Mouse (Mus musculus): ENCODE results near the gene Pafah1b2.
A peak's percentile ranks its signal among the peaks of the same experiment; 100 is the strongest.

Gene Pafah1b2

GRCm38 (mm10) chr9:45980611-45981010, 31.9 kb downstream of the Pafah1b2 start:
- no peak for DNase-seq

GRCm38 (mm10) chr9:45979778-45980177, 32.7 kb downstream of the Pafah1b2 start:
- no peak for DNase-seq

- no peak for DNase-seq
These were observed 35.6 kb downstream of the Pafah1b2 start for GRCm38 (mm10) chr9:45976884-45977283.

- no peak for DNase-seq
These were observed 48.9 kb downstream of the Pafah1b2 start for GRCm38 (mm10) chr9:45963577-45963976.

- peak in 1 of 2 experiments; percentile 55 for DNase-seq
These were observed 50.6 kb downstream of the Pafah1b2 start for GRCm38 (mm10) chr9:45961855-45962254.

GRCm38 (mm10) chr9:45959661-45960060, 52.8 kb downstream of the Pafah1b2 start:
- DNase-seq: no peak

- DNase-seq: no peak
These were observed 53.6 kb downstream of the Pafah1b2 start for GRCm38 (mm10) chr9:45958851-45959250.

GRCm38 (mm10) chr9:45958023-45958670, 54.3 kb downstream of the Pafah1b2 start:
- no peak for DNase-seq

GRCm38 (mm10) chr9:45955107-45955963, 57.2 kb downstream of the Pafah1b2 start, which contains the start of gene Sidt2:
TSS of gene Sidt2 (minus strand) at chr9:45955258.
- peak; percentile 93 to 94 for DNase-seq

- peak; percentile 74 to 80 for DNase-seq
These were observed 58.0 kb downstream of the Pafah1b2 start for GRCm38 (mm10) chr9:45954294-45955106.

- peak; percentile 15 to 22 for DNase-seq
These were observed 58.8 kb downstream of the Pafah1b2 start for GRCm38 (mm10) chr9:45953511-45954293.

GRCm38 (mm10) chr9:45952890-45953289, 59.6 kb downstream of the Pafah1b2 start:
- DNase-seq: no peak

- DNase-seq: no peak
These were observed 60.4 kb downstream of the Pafah1b2 start for GRCm38 (mm10) chr9:45952057-45952456.

GRCm38 (mm10) chr9:45946872-45947183, 65.7 kb downstream of the Pafah1b2 start:
- DNase-seq: no peak

GRCm38 (mm10) chr9:45946182-45946871, 66.2 kb downstream of the Pafah1b2 start:
- no peak for DNase-seq

- peak; percentile 70 to 76 for DNase-seq
These were observed 66.8 kb downstream of the Pafah1b2 start for GRCm38 (mm10) chr9:45945721-45946120.

GRCm38 (mm10) chr9:45944506-45945400, 67.7 kb downstream of the Pafah1b2 start:
- peak; percentile 63 to 68 for DNase-seq

- peak; percentile 54 to 60 for DNase-seq
These were observed 68.6 kb downstream of the Pafah1b2 start for GRCm38 (mm10) chr9:45943628-45944505.

GRCm38 (mm10) chr9:45942916-45943315, 69.6 kb downstream of the Pafah1b2 start:
- DNase-seq: no peak

GRCm38 (mm10) chr9:45942464-45942863, 70.0 kb downstream of the Pafah1b2 start:
- no peak for DNase-seq
